ENCODE assay signal across 22 mouse cellular contexts in genomic region chr7:81999816-82000215, GRCm38 (mm10). TPM values are rescaled to one million over a fixed set of nuclear protein-coding genes. Genes with fewer than 3 reads are reported as not detected.
DNase-seq lines count a peak whose midpoint lies in the region; ATAC-seq and TF ChIP-seq lines count a peak whose summit lies in the region.
"Had no signal": no experiment of that assay in that cellular context is flagged by ENCODE, and none has a peak within 500 bp of the region (broad histone marks: within the 10 kb centered on the region; RNA-seq: fewer than 3 reads in every experiment).

No protein-coding gene starts in this region.

- ATAC-seq in limb, embryonic 14.5 days (ENCODE audit: low FRiP score, low read depth), result no peak; the same call in 1 of the 2 replicates
- no peak for ATAC-seq in hindbrain, embryonic 14.5 days (ENCODE audit: low FRiP score)
- ATAC-seq: activated CD4-positive, CD25-positive, alpha-beta regulatory T cell, adult 4 months; CD4-positive, CD25-positive, alpha-beta regulatory T cell, adult 4 months; liver, postnatal 0 days; midbrain, embryonic 13.5 days had no signal

- no peaks in the 10 kb centered on the region for H3K36me3 ChIP-seq in limb, embryonic 14.5 days (ENCODE audit: control insufficient read depth, insufficient read depth, low read length)
- H3K36me3 ChIP-seq in hindbrain, embryonic 14.5 days (replicated peaks; ENCODE audit: control insufficient read depth, insufficient read depth), result no peaks in the 10 kb centered on the region
- H3K36me3 ChIP-seq: embryonic facial prominence, embryonic 13.5 days; midbrain, embryonic 13.5 days had no signal

- peak overlapping the region; percentile 17; the same call in 1 of the 2 replicates for H3K4me2 ChIP-seq in limb, embryonic 14.5 days (replicated peaks; ENCODE audit: low read depth, low read length, severe bottlenecking)
- H3K4me2 ChIP-seq in hindbrain, embryonic 14.5 days (replicated peaks), result no peak overlapping the region
- H3K4me2 ChIP-seq: embryonic facial prominence, embryonic 13.5 days; heart, embryonic 11.5 days; midbrain, embryonic 13.5 days had no signal

- peak; percentile 72 for DNase-seq in embryo, embryonic 10 days (ENCODE audit: low spot score)
- no peak for DNase-seq in embryo, embryonic 9.5 days (ENCODE audit: extremely low spot score)
- DNase-seq in 3T3-L1 (ENCODE audit: low read depth, low spot score), result peak; percentile 75
- peak; percentile 47 for DNase-seq in limb, embryonic 14.5 days (ENCODE audit: low spot score)
- no peak for DNase-seq in hindbrain, embryonic 14.5 days (ENCODE audit: low spot score)
- DNase-seq in cerebellum, adult 9-10 months, result no peak
- no peak for DNase-seq in urinary bladder, adult 2 months (ENCODE audit: low spot score)
- DNase-seq: adrenal gland, postnatal 10 days; heart, postnatal 10 days; kidney, postnatal 36 days; layer of hippocampus, adult 9-11 months; liver, postnatal 0 days; lung, postnatal 10 days; retina, postnatal 1 day; right cerebral cortex, postnatal 4 days had no signal

- peaks cover 15% of the 10 kb centered on the region for H3K4me1 ChIP-seq in embryonic fibroblast, embryonic 13.5 days (ENCODE audit: control insufficient read depth, insufficient read depth, low read length)
- H3K4me1 ChIP-seq in limb, embryonic 14.5 days (ENCODE audit: control insufficient read depth, insufficient read depth, low read length), result peaks cover 13% of the 10 kb centered on the region
- H3K4me1 ChIP-seq in hindbrain, embryonic 14.5 days (replicated peaks; ENCODE audit: control insufficient read depth, insufficient read depth, low read length), result no peaks in the 10 kb centered on the region
- H3K4me1 ChIP-seq: midbrain, embryonic 13.5 days had no signal

- peak overlapping the region; percentile 35; the same call in 1 of the 2 replicates for H3K27ac ChIP-seq in embryonic fibroblast, embryonic 13.5 days (ENCODE audit: insufficient read depth, low read length)
- H3K27ac ChIP-seq in limb, embryonic 14.5 days (replicated peaks; ENCODE audit: low read depth, low read length), result no peak overlapping the region
- H3K27ac ChIP-seq in hindbrain, embryonic 14.5 days, result no peak overlapping the region
- H3K27ac ChIP-seq: embryonic facial prominence, embryonic 13.5 days; midbrain, embryonic 13.5 days; stomach, postnatal 0 days had no signal

- TF ChIP-seq POLR2A in embryonic fibroblast, embryonic 13.5 days (IDR thresholded peaks at IDR 0.05; ENCODE audit: low read depth, low read length), result no peak
- TF ChIP-seq POLR2A in limb, embryonic 14.5 days (IDR thresholded peaks at IDR 0.05; ENCODE audit: borderline replicate concordance, extremely low read depth, insufficient read depth, insufficient read length), result no peak

- H3K9me3 ChIP-seq in limb, embryonic 14.5 days (ENCODE audit: control insufficient read depth, low read length), result no peaks in the 10 kb centered on the region
- no peaks in the 10 kb centered on the region for H3K9me3 ChIP-seq in hindbrain, embryonic 14.5 days (ENCODE audit: control insufficient read depth, low read length)
- H3K9me3 ChIP-seq: embryonic facial prominence, embryonic 13.5 days; midbrain, embryonic 13.5 days had no signal

- H3K9ac ChIP-seq in limb, embryonic 14.5 days (ENCODE audit: low read depth, low read length, severe bottlenecking), result no peak overlapping the region
- no peak overlapping the region for H3K9ac ChIP-seq in hindbrain, embryonic 14.5 days
- H3K9ac ChIP-seq: embryonic facial prominence, embryonic 13.5 days; liver, postnatal 0 days; midbrain, embryonic 13.5 days had no signal

- H3K27me3 ChIP-seq in limb, embryonic 14.5 days (ENCODE audit: control insufficient read depth, insufficient read depth, low read length), result peaks cover 15% of the 10 kb centered on the region
- peaks cover 25% of the 10 kb centered on the region for H3K27me3 ChIP-seq in hindbrain, embryonic 14.5 days (ENCODE audit: control insufficient read depth, insufficient read depth, low read length)

- WGBS in limb, embryonic 14.5 days, result 24% methylated on average over 2 of the region's 2 CpGs
- 75% methylated on average over 2 of the region's 2 CpGs for WGBS in hindbrain, embryonic 14.5 days

- no peak for TF ChIP-seq CTCF in embryonic fibroblast, embryonic 13.5 days (IDR thresholded peaks at IDR 0.05; ENCODE audit: borderline replicate concordance, insufficient read depth, low read length)

- no peak overlapping the region for H3K4me3 ChIP-seq in embryonic fibroblast, embryonic 13.5 days (ENCODE audit: insufficient read depth, low read length)
- no peak overlapping the region for H3K4me3 ChIP-seq in limb, embryonic 14.5 days (replicated peaks; ENCODE audit: low read length)
- H3K4me3 ChIP-seq in hindbrain, embryonic 14.5 days (replicated peaks; ENCODE audit: low read length), result no peak overlapping the region
- H3K4me3 ChIP-seq: embryonic facial prominence, embryonic 13.5 days; midbrain, embryonic 13.5 days had no signal

RNA-seq across cellular contexts. Expression of gene Bnc1, which starts 7.7 kb away (rescaled TPM):
- 0.81 and 1.1 TPM in 2 replicates for polyA plus RNA-seq in embryonic fibroblast, embryonic 13.5 days (2011; ENCODE audit: insufficient read length, low read depth, missing spikeins)
- polyA plus RNA-seq in limb, embryonic 14.5 days (2012; rRNA removed), result 1.9 and 2.5 TPM in 2 replicates
- polyA plus RNA-seq in limb, embryonic 14.5 days (2014; fragmentation: Nextera tagmentation; extraction: Ambion mirVana), result 1.8 and 2.2 TPM in 2 replicates
- polyA plus RNA-seq in hindbrain, embryonic 14.5 days (2014; fragmentation: Nextera tagmentation; extraction: Ambion mirVana), result 0.20 and 0.25 TPM in 2 replicates
- polyA plus RNA-seq in urinary bladder, adult 2 months (2012; rRNA removed), result 0.91 and 1.0 TPM in 2 replicates
- polyA plus RNA-seq: activated CD4-positive, CD25-positive, alpha-beta regulatory T cell, adult 4 months; CD4-positive, CD25-positive, alpha-beta regulatory T cell, adult 4 months had no signal

Comparison
In these comparisons a context has a peak if more than half of its experiments do, and no peak if none do; other contexts are left out.
1. DNase-seq: peak in embryo, embryonic 10 days (single experiment), 3T3-L1 (single experiment) and limb, embryonic 14.5 days (single experiment); none in embryo, embryonic 9.5 days (single experiment), hindbrain, embryonic 14.5 days (single experiment), cerebellum, adult 9-10 months (single experiment) and urinary bladder, adult 2 months (single experiment).